Mouse (Mus musculus) left cerebral cortex, postnatal 36 days (tissue): ENCODE data around the gene Zfx. TPM values are rescaled to one million over a fixed set of nuclear protein-coding genes. Genes with fewer than 3 reads are reported as not detected.

Source experiments
- DNase-seq, 2 experiments: peaks; one replicate each; pipeline ENCODE4 v3.0.0; 2021 to 2022; ENCODE audit warnings: low spot score in 2 of 2, mixed read lengths in 1 of 2
- intact Hi-C: fragments of 180-260 bp; cut with DNase I; formaldehyde crosslinking; loops from one replicate; pipeline ENCODE4 v1.15.1; 2025
- total RNA-seq, 2 experiments: library from RNA; stranded (reverse); gene quantifications; 2 replicates each; pipeline ENCODE4 v1.2.3; 2021

Zfx gene
- total RNA-seq: 10 to 100 TPM; 31.9 to 36.2 TPM

- intact Hi-C loops: loop anchor here (2.0 kb wide), 1 partner anchor 54 kb away; no protein-coding TSS in a partner anchor
- peak; percentile 53 to 62 for DNase-seq
Observed at GRCm38 (mm10) chrX:94123059-94123839, at the start of gene Zfx. TSS of gene Zfx (minus strand) at chrX:94123702.

- intact Hi-C loops: no loop called here
- no peak for DNase-seq
Observed at GRCm38 (mm10) chrX:94169348-94169747, 45.8 kb upstream of the Zfx start.

- intact Hi-C loops: no loop called here
- no peak for DNase-seq
Observed at GRCm38 (mm10) chrX:94152251-94152830, 28.8 kb upstream of the Zfx start.

- intact Hi-C loops: no loop called here
- DNase-seq: no peak
Observed at GRCm38 (mm10) chrX:94150471-94150870, 27.0 kb upstream of the Zfx start.

DNA sequence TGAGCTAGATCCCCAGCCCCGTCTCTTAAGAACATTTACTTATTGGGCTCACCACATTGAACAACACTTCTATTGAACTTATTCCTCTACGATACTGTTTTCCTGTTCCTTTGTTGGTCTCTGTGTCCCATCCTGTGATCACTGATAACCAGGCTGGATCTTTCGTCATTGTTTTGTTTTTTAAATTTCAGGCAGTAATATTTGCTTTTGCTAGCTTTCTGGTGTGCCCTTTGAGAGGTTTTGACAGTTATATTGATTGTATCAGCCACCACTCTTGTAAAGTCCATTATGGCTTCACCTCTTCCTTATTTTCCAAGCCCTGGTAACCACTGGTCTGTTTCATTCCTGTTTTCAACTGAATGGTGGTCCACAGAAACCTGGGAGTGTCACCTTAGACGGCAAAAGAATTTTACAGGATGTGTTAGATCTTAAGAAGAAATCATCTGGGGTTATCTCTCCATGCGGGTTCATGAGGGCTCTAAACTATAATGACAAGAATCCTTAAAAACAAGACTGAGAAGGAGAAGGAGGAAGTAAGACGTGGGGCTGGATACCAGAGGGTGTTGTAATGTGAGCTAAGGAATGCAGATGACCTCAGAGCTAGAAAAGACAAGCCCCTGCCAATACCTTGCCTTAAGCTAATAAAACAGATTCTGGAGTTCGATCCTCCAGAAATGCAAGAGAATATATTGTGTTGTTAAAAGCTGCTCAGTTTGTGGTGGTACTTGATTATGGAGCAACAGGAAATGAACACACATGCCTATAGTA is 18.7 kb upstream of the Zfx start:
- DNase-seq: no peak
- intact Hi-C loops: no loop called here

DNA sequence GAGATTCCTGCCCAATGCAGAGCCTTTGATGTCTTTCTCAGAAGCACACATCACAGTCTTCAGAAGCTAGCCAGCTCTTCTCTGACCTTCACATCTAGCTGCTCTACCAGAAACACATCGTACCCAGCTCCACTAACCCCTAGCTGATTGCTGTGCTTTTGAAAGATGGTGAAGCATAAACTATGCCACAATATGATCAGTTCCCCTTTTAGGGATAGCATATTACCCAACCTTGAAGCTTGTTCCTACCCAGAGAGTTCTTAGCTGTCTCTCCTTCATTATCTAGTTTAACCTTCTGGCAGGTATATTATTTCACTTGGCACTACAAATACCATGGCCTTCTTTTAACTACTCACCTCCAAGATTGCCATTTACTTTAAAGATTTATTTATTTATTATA is 16.6 kb upstream of the Zfx start:
- no peak for DNase-seq
- intact Hi-C loops: no loop called here

DNA sequence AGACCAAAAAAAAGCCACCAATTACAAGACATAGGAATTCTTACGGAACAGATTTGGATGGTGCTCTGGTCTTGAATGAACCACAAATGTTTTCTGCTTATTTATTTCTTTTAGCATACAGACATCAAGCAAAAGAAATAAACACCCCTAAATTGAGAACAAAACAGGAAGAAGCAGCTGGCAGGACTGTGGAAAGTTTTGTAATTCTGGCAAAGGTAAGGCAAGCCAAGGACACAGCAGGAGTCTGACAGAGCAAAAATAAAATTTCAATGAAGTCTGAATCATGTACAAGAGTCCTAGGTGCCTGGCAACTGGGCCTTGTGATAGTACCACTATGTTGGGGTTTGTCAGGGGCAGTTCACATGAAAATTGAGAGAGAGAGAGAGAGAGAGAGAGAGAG is 14.8 kb upstream of the Zfx start:
- DNase-seq: no peak
- intact Hi-C loops: no loop called here

DNA sequence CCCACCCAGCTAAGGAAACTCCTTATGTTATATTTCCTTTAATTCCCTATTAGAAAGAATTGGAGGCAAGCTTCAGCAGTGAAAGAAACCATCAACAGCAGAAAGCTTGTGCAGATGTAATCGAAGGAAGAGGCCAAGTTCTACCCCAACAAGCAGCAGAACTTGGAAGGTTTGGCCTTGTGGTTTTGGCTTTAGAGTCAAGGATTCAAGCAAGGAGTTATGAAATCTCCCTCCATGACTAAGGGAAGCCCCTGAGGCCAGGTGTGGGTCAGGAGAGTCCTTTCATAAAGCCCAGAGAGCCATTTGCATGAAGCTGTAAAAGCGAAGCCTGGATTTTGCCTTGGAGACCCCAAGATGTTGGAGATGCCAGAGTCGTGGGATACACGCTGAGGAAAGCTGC is 11.6 kb upstream of the Zfx start:
- no peak for DNase-seq
- intact Hi-C loops: no loop called here

GRCm38 (mm10) chrX:94133551-94133950 is 10.0 kb upstream of the Zfx start:
- intact Hi-C loops: no loop called here
- DNase-seq: no peak

- no peak for DNase-seq
Observed at GRCm38 (mm10) chrX:94132239-94132638, 8.7 kb upstream of the Zfx start.

GRCm38 (mm10) chrX:94129712-94130111 is 6.2 kb upstream of the Zfx start:
- DNase-seq: no peak
- intact Hi-C loops: no loop called here

More at GRCm38 (mm10) chrX:94132239-94132638, 8.7 kb upstream of the Zfx start:
- intact Hi-C loops: no loop called here

DNA sequence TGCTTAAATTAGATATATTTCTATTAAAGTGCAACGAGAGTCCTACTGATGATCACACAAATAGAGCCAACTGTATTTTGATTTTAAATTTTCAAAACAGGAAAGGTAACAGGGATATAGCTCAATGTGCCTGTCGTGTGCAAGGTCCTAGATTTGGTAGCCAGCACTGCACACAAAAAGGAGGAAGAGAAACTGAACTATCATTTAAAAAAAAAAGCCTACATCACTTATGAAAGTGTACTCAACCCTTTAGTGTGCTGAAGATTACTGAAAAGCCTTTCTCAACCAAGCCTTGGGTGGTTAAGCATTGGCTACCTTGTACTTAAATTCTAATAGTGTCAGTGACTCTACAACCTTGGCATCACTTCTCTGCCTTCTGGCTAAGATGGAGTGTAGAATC is 2.4 kb upstream of the Zfx start:
- no peak for DNase-seq

DNA sequence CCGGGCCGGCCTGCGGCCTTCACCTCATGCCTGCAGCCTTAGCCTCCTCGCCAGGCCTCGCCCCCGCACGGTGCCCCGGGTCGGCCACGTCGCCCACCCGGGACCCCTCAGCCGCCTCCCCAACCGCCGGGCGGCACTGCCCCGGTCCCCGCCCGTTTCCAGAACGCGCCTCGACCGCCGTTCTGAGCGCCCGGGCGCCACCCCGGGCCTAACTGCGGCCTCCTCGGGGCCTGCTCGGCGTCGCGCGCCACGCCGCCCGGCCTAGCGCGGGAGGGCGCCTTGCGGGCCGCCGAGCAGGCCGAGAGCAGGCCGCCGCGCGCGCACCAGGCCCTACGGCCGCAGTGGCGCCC is 818 bp downstream of the Zfx start:
- intact Hi-C loops: loop anchor here (2.0 kb wide), 1 partner anchor 54 kb away; no protein-coding TSS in a partner anchor
- DNase-seq: no peak

More for the DNA sequence above, 2.4 kb upstream of the Zfx start:
- intact Hi-C loops: no loop called here

GRCm38 (mm10) chrX:94121866-94122708 is 1.4 kb downstream of the Zfx start:
- peak; percentile 83 to 85 for DNase-seq
- intact Hi-C loops: loop anchor here (2.0 kb wide), 1 partner anchor 55 kb away; no protein-coding TSS in a partner anchor

GRCm38 (mm10) chrX:94121161-94121856 is 2.2 kb downstream of the Zfx start:
- DNase-seq: no peak
- intact Hi-C loops: no loop called here

- no peak for DNase-seq
- intact Hi-C loops: no loop called here
Observed at GRCm38 (mm10) chrX:94118350-94118749, 5.2 kb downstream of the Zfx start.

GRCm38 (mm10) chrX:94115882-94116281 is 7.6 kb downstream of the Zfx start:
- DNase-seq: no peak
- intact Hi-C loops: no loop called here

DNA sequence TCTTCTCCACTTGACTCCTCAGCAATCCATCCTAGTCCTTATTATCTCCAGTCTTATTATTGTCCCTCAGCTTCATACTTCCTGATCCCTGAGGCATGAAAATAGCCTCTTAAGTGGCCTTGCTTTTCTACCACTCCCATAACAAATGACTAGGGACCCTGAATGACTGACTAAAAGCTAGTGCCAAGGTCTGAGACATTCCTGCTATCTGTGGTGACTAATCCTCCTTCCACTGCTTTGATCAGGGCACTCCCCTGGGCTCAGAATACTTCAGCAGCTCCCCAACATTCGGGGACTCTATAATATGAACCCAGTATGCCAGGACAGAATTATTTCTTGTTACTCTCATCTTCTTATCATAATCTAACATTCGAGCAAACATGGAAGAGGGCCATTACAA is 17.5 kb downstream of the Zfx start:
- DNase-seq: no peak
- intact Hi-C loops: no loop called here

GRCm38 (mm10) chrX:94102938-94103337 is 20.6 kb downstream of the Zfx start:
- no peak for DNase-seq
- intact Hi-C loops: no loop called here
